Mouse (Mus musculus) ES-Bruce4 (cell line): ENCODE measurements around the gene Hdac1.

Experiments
- CTCF ChIP-seq: IDR thresholded peaks from one replicate; pipeline ENCODE4 v1.8.1; 2011; ENCODE audit warnings: low read depth, low read length
- EP300 ChIP-seq: IDR thresholded peaks from 2 replicates; pipeline ENCODE4 v1.6.1; 2011; ENCODE audit warnings: low read depth, low read length; ENCODE audit not compliant: insufficient read depth

DNA sequence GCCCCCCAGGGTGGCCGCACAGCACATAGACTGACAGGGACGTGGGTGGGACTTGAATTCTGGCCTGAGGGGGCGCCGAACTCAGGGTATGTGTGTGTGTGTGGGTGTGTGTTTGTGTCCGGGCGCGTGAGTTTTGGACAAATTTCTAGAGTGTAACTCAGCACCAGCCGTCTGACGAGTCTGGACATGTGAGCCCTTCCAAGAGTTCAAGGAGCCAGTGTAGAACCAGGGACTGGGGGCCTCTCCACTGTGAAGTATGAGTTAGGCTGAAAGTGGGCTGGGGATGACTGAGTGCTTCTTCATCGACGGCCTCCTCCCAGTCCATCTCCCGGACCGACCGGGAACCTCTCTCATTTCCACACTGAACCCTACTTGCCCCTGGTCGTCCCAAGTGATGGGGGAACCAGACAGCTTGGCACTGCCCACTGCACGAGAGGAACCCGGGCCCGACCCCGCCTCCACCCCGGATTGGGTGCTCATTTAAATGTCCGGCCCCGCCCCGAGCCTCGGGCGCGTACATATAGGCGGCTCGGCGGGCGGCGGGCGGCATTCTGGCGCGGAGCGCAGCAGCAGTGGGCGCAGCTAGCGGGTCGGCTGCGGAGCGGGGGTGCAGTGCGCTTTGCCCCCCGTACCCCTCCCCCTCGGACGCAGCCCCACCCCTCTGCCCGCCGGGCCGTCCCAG is 29.3 kb downstream of the Hdac1 start, which contains the start of gene Marcksl1:
- TF ChIP-seq CTCF: no peak
- no peak for TF ChIP-seq EP300
